Mouse (Mus musculus): ENCODE measurements around the gene Psmb4.
"Not testable (repeated sequence)": the region's sequence is repeated elsewhere in the genome, so short reads cannot be mapped to it uniquely, and the experiment has no call there.

Psmb4 gene

GRCm38 (mm10) chr3:94886316-94887224 is at the start of gene Psmb4:
Psmb4 (minus strand) TSS chr3:94886961.
- ATAC-seq (ENCODE audit: low TSS enrichment), result peak; percentile 96

- not testable (repeated sequence) for ATAC-seq (ENCODE audit: low TSS enrichment)
Measured at GRCm38 (mm10) chr3:94936147-94936546, 49.4 kb upstream of the Psmb4 start.

GRCm38 (mm10) chr3:94935332-94935731 is 48.6 kb upstream of the Psmb4 start:
- ATAC-seq (ENCODE audit: low TSS enrichment), result not testable (repeated sequence)

GRCm38 (mm10) chr3:94934564-94934963 is 47.8 kb upstream of the Psmb4 start:
- not testable (repeated sequence) for ATAC-seq (ENCODE audit: low TSS enrichment)

- ATAC-seq (ENCODE audit: low TSS enrichment), result not testable (repeated sequence)
Measured at GRCm38 (mm10) chr3:94933604-94934003, 46.8 kb upstream of the Psmb4 start.

- ATAC-seq (ENCODE audit: low TSS enrichment), result peak; percentile 67; the same call in 1 of the 2 replicates
Measured at GRCm38 (mm10) chr3:94932809-94933564, 46.2 kb upstream of the Psmb4 start, which contains the start of gene Selenbp1. Selenbp1 (plus strand) TSS chr3:94933056.

- ATAC-seq (ENCODE audit: low TSS enrichment), result not testable (repeated sequence)
Measured at GRCm38 (mm10) chr3:94932279-94932678, 45.5 kb upstream of the Psmb4 start.

- ATAC-seq (ENCODE audit: low TSS enrichment), result not testable (repeated sequence)
Measured at GRCm38 (mm10) chr3:94931427-94932082, 44.8 kb upstream of the Psmb4 start.

GRCm38 (mm10) chr3:94930386-94931266 is 43.9 kb upstream of the Psmb4 start:
- ATAC-seq (ENCODE audit: low TSS enrichment), result not testable (repeated sequence)

- ATAC-seq (ENCODE audit: low TSS enrichment), result not testable (repeated sequence)
Measured at GRCm38 (mm10) chr3:94928979-94929378, 42.2 kb upstream of the Psmb4 start.

GRCm38 (mm10) chr3:94926301-94926736 is 39.6 kb upstream of the Psmb4 start:
- ATAC-seq (ENCODE audit: low TSS enrichment), result not testable (repeated sequence)

GRCm38 (mm10) chr3:94924688-94925087 is 37.9 kb upstream of the Psmb4 start:
- no peak for ATAC-seq (ENCODE audit: low TSS enrichment)

GRCm38 (mm10) chr3:94922333-94922732 is 35.6 kb upstream of the Psmb4 start:
- ATAC-seq (ENCODE audit: low TSS enrichment), result no peak

- no peak for ATAC-seq (ENCODE audit: low TSS enrichment)
Measured at GRCm38 (mm10) chr3:94921104-94921503, 34.3 kb upstream of the Psmb4 start.

- no peak for ATAC-seq (ENCODE audit: low TSS enrichment)
Measured at GRCm38 (mm10) chr3:94918845-94919244, 32.1 kb upstream of the Psmb4 start.

GRCm38 (mm10) chr3:94917816-94918361 is 31.1 kb upstream of the Psmb4 start:
- ATAC-seq (ENCODE audit: low TSS enrichment), result peak; percentile 85

- no peak for ATAC-seq (ENCODE audit: low TSS enrichment)
Measured at GRCm38 (mm10) chr3:94915903-94916741, 29.4 kb upstream of the Psmb4 start.

- no peak for ATAC-seq (ENCODE audit: low TSS enrichment)
Measured at GRCm38 (mm10) chr3:94913801-94914200, 27.0 kb upstream of the Psmb4 start.

- no peak for ATAC-seq (ENCODE audit: low TSS enrichment)
Measured at GRCm38 (mm10) chr3:94911050-94911693, 24.4 kb upstream of the Psmb4 start.
